Mouse (Mus musculus) liver, embryonic 15.5 days (tissue): ENCODE results near the gene Barx2. TPM values are rescaled to one million over a fixed set of nuclear protein-coding genes. Genes with fewer than 3 reads are reported as not detected.

Source experiments
- ATAC-seq: fragments of 200-750 bp; cut with Nextera tagmentation; 2 replicates; pipeline ENCODE4 v1.8.0; 2017; ENCODE audit warnings: moderate number of reproducible peaks, mild to moderate bottlenecking, moderate library complexity; ENCODE audit not compliant: insufficient read depth
- H3K27ac ChIP-seq: fragments of 300-500 bp; sonication (generic); replicated peaks from 2 replicates; pipeline ENCODE4 v1.5.1; 2015; ENCODE audit warnings: mild to moderate bottlenecking, inconsistent platforms
- H3K27me3 ChIP-seq: fragments of 300-500 bp; sonication (generic); 2 replicates; pipeline ENCODE4 v1.6.1; 2015; ENCODE audit warnings: mild to moderate bottlenecking, inconsistent platforms
- H3K36me3 ChIP-seq: fragments of 300-500 bp; sonication (generic); replicated peaks from 2 replicates; pipeline ENCODE4 v1.6.1; 2015; ENCODE audit warnings: moderate library complexity, mild to moderate bottlenecking, inconsistent platforms
- H3K4me1 ChIP-seq: fragments of 300-500 bp; sonication (generic); replicated peaks from 2 replicates; pipeline ENCODE4 v1.6.1; 2015; ENCODE audit warnings: inconsistent platforms
- H3K4me2 ChIP-seq: fragments of 300-500 bp; sonication (generic); 2 replicates; pipeline ENCODE4 v1.6.1; 2015; ENCODE audit warnings: moderate library complexity, mild to moderate bottlenecking, inconsistent platforms
- H3K4me3 ChIP-seq: fragments of 300-500 bp; sonication (generic); replicated peaks from 2 replicates; pipeline ENCODE4 v1.5.1; 2015; ENCODE audit warnings: mild to moderate bottlenecking, inconsistent platforms
- H3K9ac ChIP-seq: fragments of 300-500 bp; sonication (generic); 2 replicates; pipeline ENCODE4 v1.6.1; 2015; ENCODE audit warnings: moderate library complexity, mild to moderate bottlenecking, inconsistent platforms
- H3K9me3 ChIP-seq: fragments of 300-500 bp; sonication (generic); replicated peaks from 2 replicates; pipeline ENCODE4 v1.6.1; 2016; ENCODE audit warnings: inconsistent platforms
- WGBS: fragments of 180-500 bp; shearing (Covaris S2); methylation state at CpG from one replicate; pipeline ENCODE4 v1.1.7; 2015; ENCODE audit warnings: mixed read lengths; ENCODE audit not compliant: insufficient replicate concordance; 5-methylcytosine and 5-hydroxymethylcytosine counted together
- polyA plus RNA-seq: library from polyadenylated mRNA; unstranded; fragments of >200 nt; fragmentation: Nextera tagmentation; extraction: Ambion mirVana; gene quantifications from 2 replicates; pipeline ENCODE4 v1.2.1, GENCODE M21; 2015

Barx2 gene
- polyA plus RNA-seq, 1 experiment from 2014 or later: not detected

DNA sequence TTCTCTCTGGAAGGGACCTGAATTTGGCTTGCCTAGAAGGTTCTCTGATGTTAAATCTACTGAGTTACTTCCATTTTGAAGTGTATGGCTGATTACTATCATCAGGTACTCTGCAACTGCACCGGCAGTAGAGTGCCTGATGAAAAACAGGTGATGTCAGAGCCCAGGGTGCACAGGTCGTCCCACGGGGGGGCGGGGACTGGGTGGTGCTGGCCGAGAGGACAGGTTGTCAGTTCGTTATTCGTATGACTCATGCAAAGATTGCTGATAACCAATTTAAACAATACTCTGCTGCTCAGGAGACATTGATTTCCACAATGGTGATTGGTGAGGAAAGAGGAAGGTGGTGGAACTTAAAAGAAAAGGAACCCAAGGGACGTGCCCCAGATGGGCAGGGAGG is 61.6 kb downstream of the Barx2 start:
- WGBS: 48% methylated on average over 8 of the region's 8 CpGs
- Histone ChIP-seq H3K4me1 (no peaks in the 10 kb centered on the region), H3K9me3 (no peaks in the 10 kb centered on the region), H3K9ac (no peak overlapping the region), H3K36me3 (no peaks in the 10 kb centered on the region), H3K27ac (no peak overlapping the region), H3K4me3 (no peak overlapping the region), H3K4me2 (no peak overlapping the region), H3K27me3 (no peaks in the 10 kb centered on the region)
- ATAC-seq: no peak

GRCm38 (mm10) chr9:31850706-31851105 is 62.6 kb downstream of the Barx2 start:
- WGBS: 63% methylated on average over 4 of the region's 4 CpGs
- ATAC-seq: no peak

GRCm38 (mm10) chr9:31849387-31849786 is 63.9 kb downstream of the Barx2 start:
- no peak for ATAC-seq
- Histone ChIP-seq H3K36me3 (no peaks in the 10 kb centered on the region), H3K27ac (no peak overlapping the region), H3K4me2 (no peak overlapping the region), H3K9ac (no peak overlapping the region), H3K4me1 (no peaks in the 10 kb centered on the region), H3K4me3 (no peak overlapping the region), H3K9me3 (no peaks in the 10 kb centered on the region), H3K27me3 (no peaks in the 10 kb centered on the region)
- 65% methylated on average over 7 of the region's 7 CpGs for WGBS

More at GRCm38 (mm10) chr9:31850706-31851105, 62.6 kb downstream of the Barx2 start:
- no peak overlapping the region for H3K4me2 ChIP-seq
- no peaks in the 10 kb centered on the region for H3K36me3 ChIP-seq
- H3K4me3 ChIP-seq: no peak overlapping the region
- no peak overlapping the region for H3K9ac ChIP-seq
- H3K9me3 ChIP-seq: no peaks in the 10 kb centered on the region
- no peaks in the 10 kb centered on the region for H3K4me1 ChIP-seq
- no peaks in the 10 kb centered on the region for H3K27me3 ChIP-seq
- H3K27ac ChIP-seq: no peak overlapping the region

- Histone ChIP-seq H3K4me3 (no peak overlapping the region), H3K9me3 (no peaks in the 10 kb centered on the region), H3K9ac (no peak overlapping the region), H3K4me2 (no peak overlapping the region), H3K4me1 (no peaks in the 10 kb centered on the region), H3K27me3 (no peaks in the 10 kb centered on the region), H3K36me3 (no peaks in the 10 kb centered on the region), H3K27ac (no peak overlapping the region)
- 56% methylated on average over 5 of the region's 5 CpGs for WGBS
- no peak for ATAC-seq
These were observed 68.6 kb downstream of the Barx2 start for GRCm38 (mm10) chr9:31844614-31845013.

DNA sequence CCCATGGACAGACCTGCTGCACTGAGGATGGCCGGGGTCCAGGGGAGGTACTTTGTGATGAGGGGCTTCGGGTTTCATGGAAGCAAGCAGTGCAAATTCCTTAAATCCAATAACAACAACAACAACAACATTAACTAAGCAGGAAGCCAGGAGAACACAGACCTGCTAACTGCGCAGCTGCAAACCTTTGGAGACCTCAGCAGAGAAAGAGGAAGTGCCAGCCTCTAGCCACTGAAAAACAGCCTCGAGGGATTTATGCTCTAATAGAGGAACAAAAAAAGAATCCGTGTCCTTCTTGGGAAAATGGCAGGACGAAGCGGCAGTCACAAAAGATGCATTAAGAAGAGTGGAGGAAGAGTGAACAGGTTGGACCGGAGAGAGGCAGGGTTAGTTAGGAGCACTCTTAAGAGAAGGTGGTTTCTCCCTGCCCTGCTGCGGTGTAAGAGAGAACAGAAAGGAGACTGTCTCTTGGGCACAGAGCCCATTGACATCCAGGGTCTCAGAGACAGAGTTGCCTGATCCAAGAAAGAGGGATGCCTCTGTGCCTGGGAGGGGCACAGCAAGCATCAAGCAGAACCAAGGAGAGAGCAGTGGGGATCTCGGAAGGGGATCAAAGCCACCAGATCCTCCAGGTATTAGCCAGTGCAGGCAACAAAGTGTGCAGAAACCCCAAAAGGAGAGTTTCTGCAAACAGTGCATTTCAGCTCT is 72.0 kb downstream of the Barx2 start:
- WGBS: 36% methylated on average over 10 of the region's 10 CpGs
- no peak overlapping the region for H3K4me2 ChIP-seq
- no peak overlapping the region for H3K4me3 ChIP-seq
- no peaks in the 10 kb centered on the region for H3K27me3 ChIP-seq
- ATAC-seq: no peak
- no peaks in the 10 kb centered on the region for H3K4me1 ChIP-seq
- H3K27ac ChIP-seq: no peak overlapping the region
- H3K9me3 ChIP-seq: no peaks in the 10 kb centered on the region
- no peaks in the 10 kb centered on the region for H3K36me3 ChIP-seq
- no peak overlapping the region for H3K9ac ChIP-seq

GRCm38 (mm10) chr9:31840571-31840970 is 72.7 kb downstream of the Barx2 start:
- Histone ChIP-seq H3K36me3 (no peaks in the 10 kb centered on the region), H3K27me3 (no peaks in the 10 kb centered on the region), H3K4me1 (no peaks in the 10 kb centered on the region), H3K27ac (no peak overlapping the region), H3K9ac (no peak overlapping the region), H3K4me3 (no peak overlapping the region), H3K9me3 (no peaks in the 10 kb centered on the region), H3K4me2 (no peak overlapping the region)
- no peak for ATAC-seq
- 64% methylated on average over 4 of the region's 4 CpGs for WGBS

DNA sequence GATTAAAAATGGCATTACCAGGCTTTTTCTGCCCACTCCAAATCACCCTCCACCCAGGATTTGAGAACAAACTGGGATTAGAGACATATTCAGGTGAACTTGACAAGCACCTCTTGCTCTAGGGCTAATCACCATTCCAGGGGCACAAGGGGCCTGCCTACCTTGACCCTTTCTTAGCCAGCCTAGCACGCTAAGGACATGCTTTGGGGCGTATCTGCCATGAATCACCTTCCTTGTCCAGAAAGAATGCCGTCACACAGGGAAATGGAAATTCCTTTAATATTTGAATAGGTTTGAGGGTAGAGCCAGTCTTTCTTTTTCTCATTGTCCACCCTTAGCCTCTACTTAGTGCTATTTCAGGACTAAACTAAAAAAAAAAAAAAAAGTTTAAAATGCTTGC is 73.2 kb downstream of the Barx2 start:
- no peak for ATAC-seq
- Histone ChIP-seq H3K9ac (no peak overlapping the region), H3K9me3 (no peaks in the 10 kb centered on the region), H3K27me3 (no peaks in the 10 kb centered on the region), H3K4me1 (no peaks in the 10 kb centered on the region), H3K4me3 (no peak overlapping the region), H3K27ac (no peak overlapping the region), H3K4me2 (no peak overlapping the region), H3K36me3 (no peaks in the 10 kb centered on the region)
- WGBS: 60% methylated on average over 3 of the region's 3 CpGs

- Histone ChIP-seq H3K9me3 (no peaks in the 10 kb centered on the region), H3K4me2 (no peak overlapping the region), H3K4me1 (no peaks in the 10 kb centered on the region), H3K9ac (no peak overlapping the region), H3K4me3 (no peak overlapping the region), H3K27me3 (no peaks in the 10 kb centered on the region), H3K27ac (no peak overlapping the region), H3K36me3 (no peaks in the 10 kb centered on the region)
- ATAC-seq: no peak
- WGBS: 52% methylated on average over 15 of the region's 15 CpGs
These were observed 73.9 kb downstream of the Barx2 start for GRCm38 (mm10) chr9:31839106-31840027.

GRCm38 (mm10) chr9:31838047-31838446 is 75.2 kb downstream of the Barx2 start:
- H3K9me3 ChIP-seq: no peaks in the 10 kb centered on the region
- H3K4me1 ChIP-seq: no peaks in the 10 kb centered on the region
- H3K36me3 ChIP-seq: no peaks in the 10 kb centered on the region
- H3K4me3 ChIP-seq: no peak overlapping the region
- no peak overlapping the region for H3K9ac ChIP-seq
- ATAC-seq: no peak
- H3K27me3 ChIP-seq: no peaks in the 10 kb centered on the region
- WGBS: 63% methylated on average over 6 of the region's 6 CpGs
- no peak overlapping the region for H3K4me2 ChIP-seq
- no peak overlapping the region for H3K27ac ChIP-seq

GRCm38 (mm10) chr9:31808753-31809152 is 104.5 kb downstream of the Barx2 start:
- Histone ChIP-seq H3K9ac (no peak overlapping the region), H3K4me1 (no peaks in the 10 kb centered on the region), H3K9me3 (no peaks in the 10 kb centered on the region), H3K27me3 (no peaks in the 10 kb centered on the region), H3K4me2 (no peak overlapping the region), H3K36me3 (no peaks in the 10 kb centered on the region), H3K27ac (no peak overlapping the region), H3K4me3 (no peak overlapping the region)
- 49% methylated on average over 2 of the region's 2 CpGs for whole genome bisulfite sequencing
- ATAC-seq: no peak

- WGBS: 54% methylated on average over 1 of the region's 1 CpGs
- no peaks in the 10 kb centered on the region for H3K4me1 ChIP-seq
- H3K27ac ChIP-seq: no peak overlapping the region
- H3K27me3 ChIP-seq: no peaks in the 10 kb centered on the region
- no peak overlapping the region for H3K4me2 ChIP-seq
- no peaks in the 10 kb centered on the region for H3K9me3 ChIP-seq
- no peak overlapping the region for H3K4me3 ChIP-seq
- H3K36me3 ChIP-seq: no peaks in the 10 kb centered on the region
- H3K9ac ChIP-seq: no peak overlapping the region
- no peak for ATAC-seq
These were observed 110.6 kb downstream of the Barx2 start for GRCm38 (mm10) chr9:31802641-31803040.
